Mouse (Mus musculus) heart, postnatal 0 days (tissue): Measurements from ENCODE around the gene Tnfrsf8.

ENCODE experiments used
- CTCF ChIP-seq: IDR thresholded peaks from 2 replicates; pipeline ENCODE4 v1.5.1; 2016; ENCODE audit warnings: antibody characterized with exemption, control low read depth, low read depth
- EP300 ChIP-seq: IDR thresholded peaks from 2 replicates; pipeline ENCODE4 v1.6.1; 2016; ENCODE audit warnings: antibody characterized with exemption, low read depth

- TF ChIP-seq CTCF: no peak
- no peak for TF ChIP-seq EP300
Measured at GRCm38 (mm10) chr4:145263583-145263982, 51.4 kb downstream of the Tnfrsf8 start.
